8 mouse cellular contexts compared by ENCODE assay signal in genomic region chr6:119846751-119847517, GRCm38 (mm10). TPM values are rescaled to one million over a fixed set of nuclear protein-coding genes. Genes with fewer than 3 reads are reported as not detected.
A peak's percentile ranks its signal among the peaks of the same experiment; 100 is the strongest.
DNase-seq lines count a peak whose midpoint lies in the region; ATAC-seq lines count a peak whose summit lies in the region.

No protein-coding gene starts in this region.

- no peak for ATAC-seq in heart, embryonic 13.5 days (ENCODE audit: extremely low read depth, insufficient number of reproducible peaks, low FRiP score, low TSS enrichment)
- ATAC-seq in embryonic facial prominence, embryonic 12.5 days (ENCODE audit: insufficient number of reproducible peaks, insufficient read depth, low FRiP score, low TSS enrichment) = no peak
- ATAC-seq in limb, embryonic 13.5 days (ENCODE audit: low FRiP score, low read depth) = no peak
- ATAC-seq in stomach, embryonic 16.5 days (ENCODE audit: insufficient read depth, low FRiP score) = no peak

- peak overlapping the region; percentile 96 for H3K4me3 ChIP-seq in heart, embryonic 13.5 days
- H3K4me3 ChIP-seq in embryonic facial prominence, embryonic 12.5 days = peak overlapping the region; percentile 87
- H3K4me3 ChIP-seq in limb, embryonic 13.5 days = peak overlapping the region; percentile 86
- H3K4me3 ChIP-seq in stomach, embryonic 16.5 days (replicated peaks; ENCODE audit: low read length) = peak overlapping the region; percentile 81

- WGBS in heart, embryonic 13.5 days = 29% methylated on average over 11 of the region's 11 CpGs
- 24% methylated on average over 11 of the region's 11 CpGs for WGBS in embryonic facial prominence, embryonic 12.5 days
- WGBS in limb, embryonic 13.5 days = 27% methylated on average over 11 of the region's 11 CpGs
- 20% methylated on average over 11 of the region's 11 CpGs for WGBS in stomach, embryonic 16.5 days

- no peaks in the 10 kb centered on the region for H3K9me3 ChIP-seq in heart, embryonic 13.5 days
- no peaks in the 10 kb centered on the region for H3K9me3 ChIP-seq in embryonic facial prominence, embryonic 12.5 days
- no peaks in the 10 kb centered on the region for H3K9me3 ChIP-seq in limb, embryonic 13.5 days
- no peaks in the 10 kb centered on the region for H3K9me3 ChIP-seq in stomach, embryonic 16.5 days (replicated peaks; ENCODE audit: control insufficient read depth, low read length)

- no peak for DNase-seq in heart, postnatal 36 days
- DNase-seq in CD4-positive helper T cell, adult 2 months (ENCODE audit: low read depth, low spot score) = peak; percentile 7
- no peak for DNase-seq in cerebellum, adult 11-12 months
- DNase-seq in adrenal gland, adult (ENCODE audit: inconsistent age in 2 of 2, low spot score in 1 of 2) = no peak

- H3K4me1 ChIP-seq in heart, embryonic 13.5 days = peaks cover 26% of the 10 kb centered on the region
- H3K4me1 ChIP-seq in embryonic facial prominence, embryonic 12.5 days = peaks cover 14% of the 10 kb centered on the region
- H3K4me1 ChIP-seq in limb, embryonic 13.5 days = peaks cover 19% of the 10 kb centered on the region
- H3K4me1 ChIP-seq in stomach, embryonic 16.5 days (ENCODE audit: control insufficient read depth, insufficient read depth, low read length) = peaks cover 12% of the 10 kb centered on the region

- H3K27ac ChIP-seq in heart, embryonic 13.5 days (replicated peaks) = peak overlapping the region; percentile 96
- peak overlapping the region; percentile 97; the same call in 1 of the 2 replicates for H3K27ac ChIP-seq in embryonic facial prominence, embryonic 12.5 days
- H3K27ac ChIP-seq in limb, embryonic 13.5 days = no peak overlapping the region
- H3K27ac ChIP-seq in stomach, embryonic 16.5 days (ENCODE audit: low read length) = no peak overlapping the region

- peak overlapping the region; percentile 87 for H3K4me2 ChIP-seq in heart, embryonic 13.5 days
- H3K4me2 ChIP-seq in embryonic facial prominence, embryonic 12.5 days (replicated peaks) = peak overlapping the region; percentile 66
- peak overlapping the region; percentile 75 for H3K4me2 ChIP-seq in limb, embryonic 13.5 days (replicated peaks)
- peak overlapping the region; percentile 76 for H3K4me2 ChIP-seq in stomach, embryonic 16.5 days (ENCODE audit: low read depth, low read length)

- H3K9ac ChIP-seq in heart, embryonic 13.5 days = peak overlapping the region; percentile 96
- H3K9ac ChIP-seq in embryonic facial prominence, embryonic 12.5 days = peak overlapping the region; percentile 87
- peak overlapping the region; percentile 86 for H3K9ac ChIP-seq in limb, embryonic 13.5 days
- H3K9ac ChIP-seq in stomach, embryonic 16.5 days (ENCODE audit: low read length) = peak overlapping the region; percentile 90

- H3K36me3 ChIP-seq in heart, embryonic 13.5 days = no peaks in the 10 kb centered on the region
- no peaks in the 10 kb centered on the region for H3K36me3 ChIP-seq in embryonic facial prominence, embryonic 12.5 days
- H3K36me3 ChIP-seq in limb, embryonic 13.5 days = no peaks in the 10 kb centered on the region
- no peaks in the 10 kb centered on the region for H3K36me3 ChIP-seq in stomach, embryonic 16.5 days (ENCODE audit: control insufficient read depth, insufficient read depth, low read length)

- intact Hi-C loops in heart, postnatal 36 days (cut with DNase I) = loop anchor here (5.0 kb wide), 2 partner anchors 350 to 365 kb away; no protein-coding TSS in a partner anchor

- no peaks in the 10 kb centered on the region for H3K27me3 ChIP-seq in heart, embryonic 13.5 days (replicated peaks)
- no peaks in the 10 kb centered on the region for H3K27me3 ChIP-seq in embryonic facial prominence, embryonic 12.5 days
- no peaks in the 10 kb centered on the region for H3K27me3 ChIP-seq in limb, embryonic 13.5 days
- H3K27me3 ChIP-seq in stomach, embryonic 16.5 days (ENCODE audit: control insufficient read depth, insufficient read depth, low read length) = no peaks in the 10 kb centered on the region

RNA-seq across cellular contexts. Expression of gene Erc1, which starts 1.0 kb away (rescaled TPM):
- polyA plus RNA-seq in heart, embryonic 13.5 days (2015; fragmentation: Nextera tagmentation; extraction: Ambion mirVana) = 11.9 and 13.7 TPM in 2 replicates
- total RNA-seq in heart, postnatal 36 days (2021) = 10 to 100 TPM; 37.2 to 38.1 TPM
- 32.1 and 33.1 TPM in 2 replicates for polyA plus RNA-seq in embryonic facial prominence, embryonic 12.5 days (2016; fragmentation: Nextera tagmentation; extraction: Ambion mirVana)
- 27.2 and 28.5 TPM in 2 replicates for polyA plus RNA-seq in limb, embryonic 13.5 days (2015; fragmentation: Nextera tagmentation; extraction: Ambion mirVana)
- 11.0 and 12.6 TPM in 2 replicates for polyA plus RNA-seq in stomach, embryonic 16.5 days (2015; fragmentation: Nextera tagmentation; extraction: Ambion mirVana)

RNA-seq across cellular contexts. Expression of gene Rad52, which starts 55.6 kb away (rescaled TPM):
- 14.1 and 15.5 TPM in 2 replicates for polyA plus RNA-seq in heart, embryonic 13.5 days (2015; fragmentation: Nextera tagmentation; extraction: Ambion mirVana)
- total RNA-seq in heart, postnatal 36 days (2021) = 10 to 100 TPM; 11.1 to 12.8 TPM
- polyA plus RNA-seq in embryonic facial prominence, embryonic 12.5 days (2016; fragmentation: Nextera tagmentation; extraction: Ambion mirVana) = 26.4 and 27.8 TPM in 2 replicates
- 25.5 and 28.5 TPM in 2 replicates for polyA plus RNA-seq in limb, embryonic 13.5 days (2015; fragmentation: Nextera tagmentation; extraction: Ambion mirVana)
- 19.4 and 21.1 TPM in 2 replicates for polyA plus RNA-seq in stomach, embryonic 16.5 days (2015; fragmentation: Nextera tagmentation; extraction: Ambion mirVana)

Comparison
In these comparisons a context has a peak if more than half of its experiments do, and no peak if none do; other contexts are left out.
1. H3K27ac ChIP-seq: peak in heart, embryonic 13.5 days (single experiment) and embryonic facial prominence, embryonic 12.5 days (single experiment); none in limb, embryonic 13.5 days (single experiment) and stomach, embryonic 16.5 days (single experiment).
2. Peak in every context shown above with its lines, with median percentiles within 50 percentile points of each other: H3K4me2 ChIP-seq, H3K4me3 ChIP-seq and H3K9ac ChIP-seq.